ENCODE assay signal across 23 mouse cellular contexts in genomic region chr1:162515116-162515515, GRCm38 (mm10). TPM values are rescaled to one million over a fixed set of nuclear protein-coding genes. Genes with fewer than 3 reads are reported as not detected.
A peak's percentile ranks its signal among the peaks of the same experiment; 100 is the strongest.
DNase-seq lines count a peak whose midpoint lies in the region; ATAC-seq and TF ChIP-seq lines count a peak whose summit lies in the region.
"Had no signal": no experiment of that assay in that cellular context is flagged by ENCODE, and none has a peak within 500 bp of the region (broad histone marks: within the 10 kb centered on the region; RNA-seq: fewer than 3 reads in every experiment).

No protein-coding gene starts in this region.

- no peaks in the 10 kb centered on the region for H3K4me1 ChIP-seq in intestine, embryonic 16.5 days (ENCODE audit: control insufficient read depth, insufficient read depth, low read length)
- no peaks in the 10 kb centered on the region for H3K4me1 ChIP-seq in intestine, embryonic 15.5 days (replicated peaks)
- H3K4me1 ChIP-seq in liver, adult 2 months (ENCODE audit: control insufficient read depth, insufficient read depth, low read length), result no peaks in the 10 kb centered on the region; the same call in 1 of the 2 replicates
- H3K4me1 ChIP-seq in liver, postnatal 0 days (ENCODE audit: insufficient read depth), result no peaks in the 10 kb centered on the region
- H3K4me1 ChIP-seq: embryonic facial prominence, embryonic 10.5 days; embryonic facial prominence, embryonic 12.5 days; forebrain, embryonic 13.5 days; forebrain, embryonic 15.5 days had no signal

- H3K4me3 ChIP-seq in intestine, embryonic 16.5 days (ENCODE audit: low read length), result no peak overlapping the region
- H3K4me3 ChIP-seq in intestine, embryonic 15.5 days (replicated peaks), result no peak overlapping the region
- no peak overlapping the region for H3K4me3 ChIP-seq in liver, adult 2 months (ENCODE audit: insufficient read depth, low read depth, low read length)
- H3K4me3 ChIP-seq in liver, postnatal 0 days (ENCODE audit: low read depth, low read length), result no peak overlapping the region
- H3K4me3 ChIP-seq: embryonic facial prominence, embryonic 10.5 days; embryonic facial prominence, embryonic 12.5 days; forebrain, embryonic 13.5 days; forebrain, embryonic 15.5 days had no signal

- H3K79me2 ChIP-seq in liver, adult 2 months (ENCODE audit: control insufficient read depth, insufficient read depth, low read length), result no peaks in the 10 kb centered on the region

- H3K9ac ChIP-seq in intestine, embryonic 16.5 days (ENCODE audit: low read depth, low read length), result no peak overlapping the region
- H3K9ac ChIP-seq in intestine, embryonic 15.5 days, result no peak overlapping the region
- no peak overlapping the region for H3K9ac ChIP-seq in liver, adult 2 months (ENCODE audit: low read depth, low read length)
- no peak overlapping the region for H3K9ac ChIP-seq in liver, postnatal 0 days (replicated peaks)
- H3K9ac ChIP-seq: embryonic facial prominence, embryonic 12.5 days; forebrain, embryonic 13.5 days; forebrain, embryonic 15.5 days had no signal

- DNase-seq in liver, adult 2 months (ENCODE audit: extremely low read depth, low read depth, low spot score), result peak; percentile 71
- DNase-seq in liver, postnatal 0 days, result no peak
- no peak for DNase-seq in thymus, postnatal 10 days (ENCODE audit: low spot score in 2 of 2)
- DNase-seq: adrenal gland, adult 8-10 months; adrenal gland, postnatal 14 days; adrenal gland, postnatal 36 days; B cell, adult 2 months; cerebellum, adult 11-12 months; cerebellum, adult 2 months; cerebellum, adult 9-10 months; cerebellum, postnatal 10 days; cerebellum, postnatal 25 days had no signal

- no peak for TF ChIP-seq CTCF in liver, adult 2 months (IDR thresholded peaks at IDR 0.05; ENCODE audit: low read depth, low read length)
- TF ChIP-seq CTCF in liver, postnatal 0 days (IDR thresholded peaks at IDR 0.05; ENCODE audit: low read depth), result no peak

- no peaks in the 10 kb centered on the region for H3K36me3 ChIP-seq in intestine, embryonic 16.5 days (ENCODE audit: control insufficient read depth, insufficient read depth, low read length)
- H3K36me3 ChIP-seq in intestine, embryonic 15.5 days, result no peaks in the 10 kb centered on the region
- H3K36me3 ChIP-seq in liver, adult 2 months (ENCODE audit: control insufficient read depth, insufficient read depth, low read length), result no peaks in the 10 kb centered on the region
- no peaks in the 10 kb centered on the region for H3K36me3 ChIP-seq in liver, postnatal 0 days (replicated peaks; ENCODE audit: insufficient read depth, low read length)
- H3K36me3 ChIP-seq: embryonic facial prominence, embryonic 10.5 days; embryonic facial prominence, embryonic 12.5 days; forebrain, embryonic 15.5 days; G1E had no signal

- H3K27me3 ChIP-seq in intestine, embryonic 16.5 days (replicated peaks; ENCODE audit: control insufficient read depth, insufficient read depth, low read length), result no peaks in the 10 kb centered on the region
- no peaks in the 10 kb centered on the region for H3K27me3 ChIP-seq in intestine, embryonic 15.5 days (replicated peaks)
- H3K27me3 ChIP-seq in liver, adult 2 months (ENCODE audit: control insufficient read depth, insufficient read depth, low read length), result no peaks in the 10 kb centered on the region
- no peaks in the 10 kb centered on the region for H3K27me3 ChIP-seq in liver, postnatal 0 days (ENCODE audit: insufficient read depth, low read length)
- H3K27me3 ChIP-seq: CH12.LX; embryonic facial prominence, embryonic 12.5 days; forebrain, embryonic 13.5 days; forebrain, embryonic 15.5 days; Patski had no signal

- 79% methylated on average over 1 of the region's 1 CpGs for WGBS in intestine, embryonic 16.5 days
- 79% methylated on average over 1 of the region's 1 CpGs for WGBS in intestine, embryonic 15.5 days
- 24% methylated on average over 1 of the region's 1 CpGs for WGBS in liver, adult 2 months
- 50% methylated on average over 1 of the region's 1 CpGs for WGBS in liver, postnatal 0 days (ENCODE audit: insufficient replicate concordance)

- no peak for TF ChIP-seq POLR2A in liver, adult 2 months (IDR thresholded peaks at IDR 0.05; ENCODE audit: extremely low read depth, insufficient read depth, low read length)

- H3K9me3 ChIP-seq in intestine, embryonic 16.5 days (ENCODE audit: control insufficient read depth, low read length), result no peaks in the 10 kb centered on the region
- no peaks in the 10 kb centered on the region for H3K9me3 ChIP-seq in intestine, embryonic 15.5 days
- H3K9me3 ChIP-seq in liver, postnatal 0 days (ENCODE audit: low read length), result no peaks in the 10 kb centered on the region
- H3K9me3 ChIP-seq: embryonic facial prominence, embryonic 10.5 days; embryonic facial prominence, embryonic 12.5 days; forebrain, embryonic 13.5 days; forebrain, embryonic 15.5 days; G1E had no signal

- no peak overlapping the region for H3K4me2 ChIP-seq in intestine, embryonic 16.5 days (ENCODE audit: low read depth, low read length)
- no peak overlapping the region for H3K4me2 ChIP-seq in intestine, embryonic 15.5 days (replicated peaks)
- H3K4me2 ChIP-seq in liver, postnatal 0 days (ENCODE audit: low read depth, low read length), result no peak overlapping the region
- H3K4me2 ChIP-seq: embryonic facial prominence, embryonic 12.5 days; forebrain, embryonic 13.5 days; forebrain, embryonic 15.5 days had no signal

- peak; percentile 82 for ATAC-seq in intestine, embryonic 16.5 days
- no peak; the same call in 1 of the 2 replicates for ATAC-seq in intestine, embryonic 15.5 days
- no peak for ATAC-seq in liver, postnatal 0 days
- ATAC-seq: activated CD4-positive, CD25-positive, alpha-beta regulatory T cell, adult 4 months; CD4-positive, CD25-positive, alpha-beta regulatory T cell, adult 4 months; forebrain, embryonic 13.5 days; forebrain, embryonic 15.5 days; Patski had no signal

- no peak overlapping the region for H3K27ac ChIP-seq in intestine, embryonic 16.5 days (ENCODE audit: low read length)
- no peak overlapping the region for H3K27ac ChIP-seq in intestine, embryonic 15.5 days
- H3K27ac ChIP-seq in liver, adult 2 months (replicated peaks; ENCODE audit: insufficient read depth, low read depth, low read length), result no peak overlapping the region
- H3K27ac ChIP-seq in liver, postnatal 0 days (ENCODE audit: low read depth), result no peak overlapping the region
- H3K27ac ChIP-seq: embryonic facial prominence, embryonic 10.5 days; embryonic facial prominence, embryonic 12.5 days; forebrain, embryonic 13.5 days; forebrain, embryonic 15.5 days had no signal

- no peak for TF ChIP-seq EP300 in liver, postnatal 0 days (IDR thresholded peaks at IDR 0.05; ENCODE audit: low read depth)

RNA-seq across cellular contexts. Expression of gene Mettl13, which starts 33.2 kb away (rescaled TPM):
- 17.8 and 18.5 TPM in 2 replicates for polyA plus RNA-seq in intestine, embryonic 16.5 days (2015; fragmentation: Nextera tagmentation; extraction: Ambion mirVana)
- polyA plus RNA-seq in intestine, embryonic 15.5 days (2015; fragmentation: Nextera tagmentation; extraction: Ambion mirVana), result 21.1 and 22.0 TPM in 2 replicates
- total RNA-seq in liver, adult 2 months (2014; rRNA removed), result 3.0 and 4.4 TPM in 2 replicates
- polyA plus RNA-seq in liver, adult 2 months (2012; rRNA removed), result 4.6 and 8.6 TPM in 2 replicates
- 5.9 and 7.2 TPM in 2 replicates for polyA plus RNA-seq in liver, postnatal 0 days (2015; fragmentation: Nextera tagmentation; extraction: Ambion mirVana)

RNA-seq across cellular contexts. Expression of gene Dnm3, which starts 37.3 kb away (rescaled TPM):
- 4.7 and 5.2 TPM in 2 replicates for polyA plus RNA-seq in intestine, embryonic 16.5 days (2015; fragmentation: Nextera tagmentation; extraction: Ambion mirVana)
- polyA plus RNA-seq in intestine, embryonic 15.5 days (2015; fragmentation: Nextera tagmentation; extraction: Ambion mirVana), result 4.4 and 5.8 TPM in 2 replicates
- total RNA-seq in liver, adult 2 months (2014; rRNA removed), result 0.46 and 0.67 TPM in 2 replicates
- 0.15 and 0.60 TPM in 2 replicates for polyA plus RNA-seq in liver, adult 2 months (2012; rRNA removed)
- 0.12 and 0.14 TPM in 2 replicates for polyA plus RNA-seq in liver, postnatal 0 days (2015; fragmentation: Nextera tagmentation; extraction: Ambion mirVana)

RNA-seq across cellular contexts. Expression of gene Vamp4, which starts 55.2 kb away (rescaled TPM):
- polyA plus RNA-seq in intestine, embryonic 16.5 days (2015; fragmentation: Nextera tagmentation; extraction: Ambion mirVana), result 43.5 and 46.4 TPM in 2 replicates
- 45.1 and 53.4 TPM in 2 replicates for polyA plus RNA-seq in intestine, embryonic 15.5 days (2015; fragmentation: Nextera tagmentation; extraction: Ambion mirVana)
- 12.5 and 14.6 TPM in 2 replicates for total RNA-seq in liver, adult 2 months (2014; rRNA removed)
- 4.5 and 4.8 TPM in 2 replicates for polyA plus RNA-seq in liver, adult 2 months (2012; rRNA removed)
- polyA plus RNA-seq in liver, postnatal 0 days (2015; fragmentation: Nextera tagmentation; extraction: Ambion mirVana), result 14.9 and 15.7 TPM in 2 replicates
